Mouse (Mus musculus): ENCODE results near the gene Fgfr2. TPM values are rescaled to one million over a fixed set of nuclear protein-coding genes. Genes with fewer than 3 reads are reported as not detected.

Fgfr2 gene
- polyA plus RNA-seq, 1 experiment from 2014 or later, result not detected

GRCm38 (mm10) chr7:132154368-132154961 is 968.7 kb downstream of the Fgfr2 start, which contains the start of gene Cpxm2:
TSS of gene Cpxm2 (minus strand) at chr7:132154739.
- no peaks in the 10 kb centered on the region for H3K79me2 ChIP-seq (ENCODE audit: inconsistent target)
- no peak within 1 kb of the TSS for H3K4me3 ChIP-seq (ENCODE audit: inconsistent target)
- WGBS (ENCODE audit: missing documents), result 7% methylated on average over 39 of the region's 43 CpGs
- H3K36me3 ChIP-seq (ENCODE audit: inconsistent target), result no peaks in the 10 kb centered on the region
- H3K27ac ChIP-seq, result no peak within 1 kb of the TSS

- Histone ChIP-seq H3K4me3 (ENCODE audit: inconsistent target) (no peak overlapping the region), H3K27ac (no peak overlapping the region), H3K36me3 (ENCODE audit: inconsistent target) (no peaks in the 10 kb centered on the region), H3K79me2 (ENCODE audit: inconsistent target) (no peaks in the 10 kb centered on the region)
- 56% methylated on average over 6 of the region's 6 CpGs for WGBS (ENCODE audit: missing documents)
Measured at GRCm38 (mm10) chr7:132153725-132154147, 969.4 kb downstream of the Fgfr2 start.

- H3K79me2 ChIP-seq (ENCODE audit: inconsistent target), result no peaks in the 10 kb centered on the region
- no peak overlapping the region for H3K27ac ChIP-seq
- 79% methylated on average over 14 of the region's 15 CpGs for WGBS (ENCODE audit: missing documents)
- H3K36me3 ChIP-seq (ENCODE audit: inconsistent target), result no peaks in the 10 kb centered on the region
- no peak overlapping the region for H3K4me3 ChIP-seq (ENCODE audit: inconsistent target)
Measured at GRCm38 (mm10) chr7:132145227-132145800, 977.8 kb downstream of the Fgfr2 start.

GRCm38 (mm10) chr7:132128687-132129086 is 994.5 kb downstream of the Fgfr2 start:
- Histone ChIP-seq H3K79me2 (ENCODE audit: inconsistent target) (no peaks in the 10 kb centered on the region), H3K4me3 (ENCODE audit: inconsistent target) (no peak overlapping the region), H3K27ac (no peak overlapping the region), H3K36me3 (ENCODE audit: inconsistent target) (no peaks in the 10 kb centered on the region)
- WGBS (ENCODE audit: missing documents), result 84% methylated on average over 6 of the region's 6 CpGs

GRCm38 (mm10) chr7:132124948-132125347 is 998.2 kb downstream of the Fgfr2 start:
- 84% methylated on average over 7 of the region's 7 CpGs for WGBS (ENCODE audit: missing documents)
- H3K27ac ChIP-seq, result no peak overlapping the region

GRCm38 (mm10) chr7:132123211-132123610 is 999.9 kb downstream of the Fgfr2 start:
- 79% methylated on average over 7 of the region's 7 CpGs for WGBS (ENCODE audit: missing documents)
- Histone ChIP-seq H3K79me2 (ENCODE audit: inconsistent target) (no peaks in the 10 kb centered on the region), H3K27ac (no peak overlapping the region), H3K36me3 (ENCODE audit: inconsistent target) (no peaks in the 10 kb centered on the region), H3K4me3 (ENCODE audit: inconsistent target) (no peak overlapping the region)

More at GRCm38 (mm10) chr7:132124948-132125347, 998.2 kb downstream of the Fgfr2 start:
- no peaks in the 10 kb centered on the region for H3K36me3 ChIP-seq (ENCODE audit: inconsistent target)
- no peaks in the 10 kb centered on the region for H3K79me2 ChIP-seq (ENCODE audit: inconsistent target)
- H3K4me3 ChIP-seq (ENCODE audit: inconsistent target), result no peak overlapping the region

- H3K79me2 ChIP-seq (ENCODE audit: inconsistent target), result no peaks in the 10 kb centered on the region
- WGBS (ENCODE audit: missing documents), result 85% methylated on average over 4 of the region's 4 CpGs
- no peak overlapping the region for H3K4me3 ChIP-seq (ENCODE audit: inconsistent target)
- no peak overlapping the region for H3K27ac ChIP-seq
- no peaks in the 10 kb centered on the region for H3K36me3 ChIP-seq (ENCODE audit: inconsistent target)
Measured at GRCm38 (mm10) chr7:132119817-132120216, 1003.3 kb downstream of the Fgfr2 start.

- WGBS (ENCODE audit: missing documents), result 76% methylated on average over 5 of the region's 5 CpGs
- Histone ChIP-seq H3K4me3 (ENCODE audit: inconsistent target) (no peak overlapping the region), H3K27ac (no peak overlapping the region), H3K36me3 (ENCODE audit: inconsistent target) (no peaks in the 10 kb centered on the region), H3K79me2 (ENCODE audit: inconsistent target) (no peaks in the 10 kb centered on the region)
Measured at GRCm38 (mm10) chr7:132111770-132112169, 1011.4 kb downstream of the Fgfr2 start.

GRCm38 (mm10) chr7:132110308-132110707 is 1012.8 kb downstream of the Fgfr2 start:
- Histone ChIP-seq H3K4me3 (ENCODE audit: inconsistent target) (no peak overlapping the region), H3K36me3 (ENCODE audit: inconsistent target) (no peaks in the 10 kb centered on the region), H3K79me2 (ENCODE audit: inconsistent target) (no peaks in the 10 kb centered on the region), H3K27ac (no peak overlapping the region)
- 85% methylated on average over 3 of the region's 3 CpGs for WGBS (ENCODE audit: missing documents)

GRCm38 (mm10) chr7:132106891-132107290 is 1016.3 kb downstream of the Fgfr2 start:
- no peaks in the 10 kb centered on the region for H3K36me3 ChIP-seq (ENCODE audit: inconsistent target)
- WGBS (ENCODE audit: missing documents), result 84% methylated on average over 4 of the region's 4 CpGs
- no peak overlapping the region for H3K4me3 ChIP-seq (ENCODE audit: inconsistent target)
- H3K79me2 ChIP-seq (ENCODE audit: inconsistent target), result no peaks in the 10 kb centered on the region
- H3K27ac ChIP-seq, result no peak overlapping the region

- Histone ChIP-seq H3K27ac (no peak overlapping the region), H3K4me3 (ENCODE audit: inconsistent target) (no peak overlapping the region), H3K36me3 (ENCODE audit: inconsistent target) (no peaks in the 10 kb centered on the region), H3K79me2 (ENCODE audit: inconsistent target) (no peaks in the 10 kb centered on the region)
- WGBS (ENCODE audit: missing documents), result 63% methylated on average over 4 of the region's 4 CpGs
Measured at GRCm38 (mm10) chr7:132105326-132105725, 1017.8 kb downstream of the Fgfr2 start.

- no peak overlapping the region for H3K4me3 ChIP-seq (ENCODE audit: inconsistent target)
- H3K36me3 ChIP-seq (ENCODE audit: inconsistent target), result no peaks in the 10 kb centered on the region
- no peak overlapping the region for H3K27ac ChIP-seq
- 66% methylated on average over 4 of the region's 4 CpGs for WGBS (ENCODE audit: missing documents)
- no peaks in the 10 kb centered on the region for H3K79me2 ChIP-seq (ENCODE audit: inconsistent target)
Measured at GRCm38 (mm10) chr7:132098441-132098840, 1024.7 kb downstream of the Fgfr2 start.

GRCm38 (mm10) chr7:132094666-132095065 is 1028.5 kb downstream of the Fgfr2 start:
- Histone ChIP-seq H3K79me2 (ENCODE audit: inconsistent target) (no peaks in the 10 kb centered on the region), H3K27ac (no peak overlapping the region), H3K4me3 (ENCODE audit: inconsistent target) (no peak overlapping the region), H3K36me3 (ENCODE audit: inconsistent target) (no peaks in the 10 kb centered on the region)
- 42% methylated on average over 7 of the region's 7 CpGs for WGBS (ENCODE audit: missing documents)

GRCm38 (mm10) chr7:132091551-132091950 is 1031.6 kb downstream of the Fgfr2 start:
- Histone ChIP-seq H3K79me2 (ENCODE audit: inconsistent target) (no peaks in the 10 kb centered on the region), H3K36me3 (ENCODE audit: inconsistent target) (no peaks in the 10 kb centered on the region), H3K27ac (no peak overlapping the region), H3K4me3 (ENCODE audit: inconsistent target) (no peak overlapping the region)
- WGBS (ENCODE audit: missing documents), result 96% methylated on average over 7 of the region's 7 CpGs

- WGBS (ENCODE audit: missing documents), result 78% methylated on average over 6 of the region's 6 CpGs
- H3K27ac ChIP-seq, result no peak overlapping the region
- H3K79me2 ChIP-seq (ENCODE audit: inconsistent target), result no peaks in the 10 kb centered on the region
- no peak overlapping the region for H3K4me3 ChIP-seq (ENCODE audit: inconsistent target)
- no peaks in the 10 kb centered on the region for H3K36me3 ChIP-seq (ENCODE audit: inconsistent target)
Measured at GRCm38 (mm10) chr7:132088606-132089005, 1034.5 kb downstream of the Fgfr2 start.

Measured in macrophage (primary cell).